Mouse (Mus musculus): ENCODE results near the gene Cct8l1. TPM values are rescaled to one million over a fixed set of nuclear protein-coding genes. Genes with fewer than 3 reads are reported as not detected.
A peak's percentile ranks its signal among the peaks of the same experiment; 100 is the strongest.

Gene Cct8l1
- polyA plus RNA-seq, 1 experiment from 2014 or later = 0.06 TPM

GRCm38 (mm10) chr5:25530629-25531028 lies 14.8 kb downstream of the Cct8l1 start:
- Histone ChIP-seq H3K9ac (no peak overlapping the region; the same call in 1 of the 2 replicates), H3K4me2 (peak overlapping the region; percentile 77), H3K4me1 (replicated peaks) (peaks cover 56% of the 10 kb centered on the region), H3K4me3 (replicated peaks) (peak overlapping the region; percentile 76), H3K27ac (replicated peaks) (peak overlapping the region; percentile 96), H3K27me3 (no peaks in the 10 kb centered on the region), H3K9me3 (replicated peaks) (no peaks in the 10 kb centered on the region), H3K36me3 (replicated peaks) (no peaks in the 10 kb centered on the region)
- no peak for ATAC-seq (ENCODE audit: insufficient read depth)
- 9% methylated on average over 2 of the region's 2 CpGs for WGBS (ENCODE audit: insufficient replicate concordance)

GRCm38 (mm10) chr5:25532256-25533147 lies 16.6 kb downstream of the Cct8l1 start:
- H3K4me2 ChIP-seq = peak overlapping the region; percentile 13; the same call in 1 of the 2 replicates

GRCm38 (mm10) chr5:25533298-25533697 lies 17.4 kb downstream of the Cct8l1 start:
- Histone ChIP-seq H3K9ac (no peak overlapping the region), H3K9me3 (replicated peaks) (no peaks in the 10 kb centered on the region), H3K4me3 (replicated peaks) (no peak overlapping the region), H3K27ac (replicated peaks) (no peak overlapping the region), H3K36me3 (replicated peaks) (no peaks in the 10 kb centered on the region), H3K4me1 (replicated peaks) (peaks cover 40% of the 10 kb centered on the region), H3K27me3 (no peaks in the 10 kb centered on the region), H3K4me2 (no peak overlapping the region)
- ATAC-seq (ENCODE audit: insufficient read depth) = no peak
- 48% methylated on average over 5 of the region's 5 CpGs for WGBS (ENCODE audit: insufficient replicate concordance)

More at GRCm38 (mm10) chr5:25532256-25533147, 16.6 kb downstream of the Cct8l1 start:
- no peaks in the 10 kb centered on the region for H3K27me3 ChIP-seq
- peak overlapping the region; percentile 66 for H3K27ac ChIP-seq (replicated peaks)
- no peak for ATAC-seq (ENCODE audit: insufficient read depth)
- H3K9ac ChIP-seq = peak overlapping the region; percentile 35; the same call in 1 of the 2 replicates
- no peaks in the 10 kb centered on the region for H3K9me3 ChIP-seq (replicated peaks)
- peaks cover 48% of the 10 kb centered on the region for H3K4me1 ChIP-seq (replicated peaks)
- WGBS (ENCODE audit: insufficient replicate concordance) = 43% methylated on average over 18 of the region's 18 CpGs
- H3K36me3 ChIP-seq (replicated peaks) = no peaks in the 10 kb centered on the region
- H3K4me3 ChIP-seq (replicated peaks) = no peak overlapping the region

GRCm38 (mm10) chr5:25535566-25535965 lies 19.7 kb downstream of the Cct8l1 start:
- no peaks in the 10 kb centered on the region for H3K9me3 ChIP-seq (replicated peaks)
- H3K4me3 ChIP-seq (replicated peaks) = no peak overlapping the region
- 66% methylated on average over 2 of the region's 2 CpGs for WGBS (ENCODE audit: insufficient replicate concordance)
- no peaks in the 10 kb centered on the region for H3K27me3 ChIP-seq
- no peak for ATAC-seq (ENCODE audit: insufficient read depth)
- H3K4me2 ChIP-seq = no peak overlapping the region
- peaks cover 30% of the 10 kb centered on the region for H3K4me1 ChIP-seq (replicated peaks)
- H3K9ac ChIP-seq = no peak overlapping the region
- no peaks in the 10 kb centered on the region for H3K36me3 ChIP-seq (replicated peaks)
- H3K27ac ChIP-seq (replicated peaks) = no peak overlapping the region

GRCm38 (mm10) chr5:25536451-25536850 lies 20.6 kb downstream of the Cct8l1 start:
- H3K4me2 ChIP-seq = no peak overlapping the region
- no peaks in the 10 kb centered on the region for H3K36me3 ChIP-seq (replicated peaks)
- no peaks in the 10 kb centered on the region for H3K27me3 ChIP-seq
- H3K4me3 ChIP-seq (replicated peaks) = no peak overlapping the region
- H3K4me1 ChIP-seq (replicated peaks) = peaks cover 27% of the 10 kb centered on the region
- no peak overlapping the region for H3K9ac ChIP-seq
- no peak for ATAC-seq (ENCODE audit: insufficient read depth)
- H3K27ac ChIP-seq (replicated peaks) = no peak overlapping the region
- WGBS (ENCODE audit: insufficient replicate concordance) = 68% methylated on average over 2 of the region's 2 CpGs
- no peaks in the 10 kb centered on the region for H3K9me3 ChIP-seq (replicated peaks)

- Histone ChIP-seq H3K9me3 (replicated peaks) (no peaks in the 10 kb centered on the region), H3K4me2 (no peak overlapping the region), H3K27me3 (no peaks in the 10 kb centered on the region), H3K27ac (replicated peaks) (no peak overlapping the region), H3K9ac (no peak overlapping the region), H3K36me3 (replicated peaks) (no peaks in the 10 kb centered on the region), H3K4me3 (replicated peaks) (no peak overlapping the region), H3K4me1 (replicated peaks) (peaks cover 24% of the 10 kb centered on the region)
- no peak for ATAC-seq (ENCODE audit: insufficient read depth)
- WGBS (ENCODE audit: insufficient replicate concordance) = 43% methylated on average over 6 of the region's 6 CpGs
Measured at GRCm38 (mm10) chr5:25536921-25537409, 21.1 kb downstream of the Cct8l1 start.

GRCm38 (mm10) chr5:25540412-25540811 lies 24.5 kb downstream of the Cct8l1 start:
- Histone ChIP-seq H3K27me3 (no peaks in the 10 kb centered on the region), H3K9me3 (replicated peaks) (no peaks in the 10 kb centered on the region), H3K36me3 (replicated peaks) (no peaks in the 10 kb centered on the region), H3K4me2 (no peak overlapping the region), H3K27ac (replicated peaks) (no peak overlapping the region), H3K9ac (no peak overlapping the region), H3K4me3 (replicated peaks) (no peak overlapping the region), H3K4me1 (replicated peaks) (peaks cover 9% of the 10 kb centered on the region)
- ATAC-seq (ENCODE audit: insufficient read depth) = no peak

GRCm38 (mm10) chr5:25540921-25541320 lies 25.1 kb downstream of the Cct8l1 start:
- H3K36me3 ChIP-seq (replicated peaks) = no peaks in the 10 kb centered on the region

GRCm38 (mm10) chr5:25541661-25542060 lies 25.8 kb downstream of the Cct8l1 start:
- H3K4me2 ChIP-seq = no peak overlapping the region
- WGBS (ENCODE audit: insufficient replicate concordance) = 45% methylated on average over 2 of the region's 2 CpGs
- no peaks in the 10 kb centered on the region for H3K9me3 ChIP-seq (replicated peaks)
- H3K27ac ChIP-seq (replicated peaks) = no peak overlapping the region
- H3K4me1 ChIP-seq (replicated peaks) = peaks cover 6% of the 10 kb centered on the region
- no peak for ATAC-seq (ENCODE audit: insufficient read depth)
- no peak overlapping the region for H3K9ac ChIP-seq
- no peaks in the 10 kb centered on the region for H3K27me3 ChIP-seq
- H3K36me3 ChIP-seq (replicated peaks) = no peaks in the 10 kb centered on the region
- H3K4me3 ChIP-seq (replicated peaks) = no peak overlapping the region

More at GRCm38 (mm10) chr5:25540921-25541320, 25.1 kb downstream of the Cct8l1 start:
- Histone ChIP-seq H3K9me3 (replicated peaks) (no peaks in the 10 kb centered on the region), H3K4me3 (replicated peaks) (no peak overlapping the region), H3K27ac (replicated peaks) (no peak overlapping the region), H3K4me1 (replicated peaks) (peaks cover 9% of the 10 kb centered on the region), H3K27me3 (no peaks in the 10 kb centered on the region), H3K9ac (no peak overlapping the region), H3K4me2 (no peak overlapping the region)
- 66% methylated on average over 3 of the region's 3 CpGs for WGBS (ENCODE audit: insufficient replicate concordance)
- no peak for ATAC-seq (ENCODE audit: insufficient read depth)

GRCm38 (mm10) chr5:25544061-25544460 lies 28.2 kb downstream of the Cct8l1 start:
- Histone ChIP-seq H3K9ac (no peak overlapping the region), H3K4me1 (replicated peaks) (no peaks in the 10 kb centered on the region), H3K4me2 (no peak overlapping the region), H3K27ac (replicated peaks) (no peak overlapping the region), H3K27me3 (no peaks in the 10 kb centered on the region), H3K9me3 (replicated peaks) (no peaks in the 10 kb centered on the region), H3K4me3 (replicated peaks) (no peak overlapping the region), H3K36me3 (replicated peaks) (no peaks in the 10 kb centered on the region)
- ATAC-seq (ENCODE audit: insufficient read depth) = no peak
- WGBS (ENCODE audit: insufficient replicate concordance) = 80% methylated on average over 3 of the region's 3 CpGs

GRCm38 (mm10) chr5:25544566-25544965 lies 28.7 kb downstream of the Cct8l1 start:
- 71% methylated on average over 5 of the region's 5 CpGs for WGBS (ENCODE audit: insufficient replicate concordance)

More at GRCm38 (mm10) chr5:25544566-25544965, 28.7 kb downstream of the Cct8l1 start:
- Histone ChIP-seq H3K27ac (replicated peaks) (no peak overlapping the region), H3K9me3 (replicated peaks) (no peaks in the 10 kb centered on the region), H3K4me3 (replicated peaks) (no peak overlapping the region), H3K4me2 (no peak overlapping the region), H3K36me3 (replicated peaks) (no peaks in the 10 kb centered on the region), H3K9ac (no peak overlapping the region), H3K4me1 (replicated peaks) (no peaks in the 10 kb centered on the region), H3K27me3 (no peaks in the 10 kb centered on the region)
- no peak for ATAC-seq (ENCODE audit: insufficient read depth)
